Mouse (Mus musculus): ENCODE results near the gene Ifi44. TPM values are rescaled to one million over a fixed set of nuclear protein-coding genes. Genes with fewer than 3 reads are reported as not detected.

Gene Ifi44
- under 1 TPM; 0.37 to 0.43 TPM for total RNA-seq (2023)

DNA sequence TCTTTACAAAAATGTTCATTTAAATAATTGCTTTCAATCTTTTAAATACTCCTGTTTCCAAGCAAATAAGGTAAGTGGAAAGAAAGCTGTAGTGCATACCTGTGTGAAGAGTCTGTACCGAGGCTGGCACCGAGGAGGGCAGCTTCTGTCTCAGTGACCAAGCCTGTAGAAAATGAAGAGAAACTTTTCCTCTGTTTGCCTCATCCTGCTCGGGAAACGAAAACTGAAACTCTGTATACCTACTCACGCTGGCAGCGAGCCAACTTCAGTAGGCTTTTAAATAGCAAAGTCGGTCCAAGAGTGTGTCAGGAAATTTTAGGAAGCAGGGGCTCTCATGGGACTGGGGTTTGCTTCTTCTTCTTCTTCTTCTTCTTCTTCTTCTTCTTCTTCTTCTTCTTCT, at the start of gene Ifi44:
TSS of gene Ifi44 (minus strand) at position 224 of the 400 bp plus-strand sequence.

Other genes starting within 250 kb of the Ifi44 start
- not detected for gene Ifi44l, start 12.9 kb upstream of the Ifi44 start, total RNA-seq (2023)
- not detected for gene Ptgfr, start 87.7 kb upstream of the Ifi44 start, total RNA-seq (2023)